Mouse (Mus musculus) stomach, postnatal 0 days (tissue): ENCODE measurements around the gene Apol7e. TPM values are rescaled to one million over a fixed set of nuclear protein-coding genes. Genes with fewer than 3 reads are reported as not detected.
"Not testable (repeated sequence)": the region's sequence is repeated elsewhere in the genome, so short reads cannot be mapped to it uniquely, and the experiment has no call there.

Source experiments
- ATAC-seq: fragments of 200-750 bp; cut with Nextera tagmentation; 2 replicates; pipeline ENCODE4 v1.8.0; 2017; ENCODE audit not compliant: low FRiP score, low TSS enrichment
- DNase-seq: peaks from one replicate; pipeline ENCODE4 v3.0.0-alpha.2; 2016; ENCODE audit warnings: low spot score
- H3K27ac ChIP-seq: fragments of 300-500 bp; sonication (generic); replicated peaks from 2 replicates; pipeline ENCODE4 v1.5.1; 2014; ENCODE audit warnings: mild to moderate bottlenecking, control low read depth
- H3K27me3 ChIP-seq: fragments of 300-500 bp; sonication (generic); 2 replicates; pipeline ENCODE4 v1.6.1; 2014; ENCODE audit warnings: low read length; ENCODE audit not compliant: control insufficient read depth, insufficient read depth
- H3K36me3 ChIP-seq: fragments of 300-500 bp; sonication (generic); 2 replicates; pipeline ENCODE4 v1.6.1; 2014; ENCODE audit warnings: low read length, mixed read lengths; ENCODE audit not compliant: control insufficient read depth, insufficient read depth
- H3K4me1 ChIP-seq: fragments of 300-500 bp; sonication (generic); replicated peaks from 2 replicates; pipeline ENCODE4 v1.6.1; 2014; ENCODE audit warnings: antibody characterized with exemption; ENCODE audit not compliant: control insufficient read depth, insufficient read depth
- H3K4me2 ChIP-seq: fragments of 300-500 bp; sonication (generic); replicated peaks from 2 replicates; pipeline ENCODE4 v1.6.1; 2014; ENCODE audit warnings: low read depth, mild to moderate bottlenecking, control low read depth, moderate library complexity
- H3K4me3 ChIP-seq: fragments of 300-500 bp; sonication (generic); 2 replicates; pipeline ENCODE4 v1.5.1; 2014; ENCODE audit warnings: low read depth, low read length, control low read depth
- H3K9ac ChIP-seq: fragments of 300-500 bp; sonication (generic); 2 replicates; pipeline ENCODE4 v1.6.1; 2014; ENCODE audit warnings: mild to moderate bottlenecking, low read length, control low read depth, mixed read lengths
- H3K9me3 ChIP-seq: fragments of 300-500 bp; sonication (generic); 2 replicates; pipeline ENCODE4 v1.6.1; 2016; ENCODE audit warnings: low read length; ENCODE audit not compliant: control insufficient read depth
- CTCF ChIP-seq: IDR thresholded peaks from 2 replicates; pipeline ENCODE4 v1.5.1; 2016; ENCODE audit warnings: antibody characterized with exemption, low read depth, mild to moderate bottlenecking, moderate library complexity
- EP300 ChIP-seq: optimal IDR thresholded peaks from 2 replicates; pipeline ENCODE3; 2016; ENCODE audit warnings: antibody characterized with exemption
- WGBS: fragments of 180-500 bp; shearing (Covaris S2); extraction: QIAGEN DNeasy Blood & Tissue Kit; methylation state at CpG from one replicate; pipeline ENCODE4 v1.1.7; 2014; 5-methylcytosine and 5-hydroxymethylcytosine counted together
- polyA plus RNA-seq: library from polyadenylated mRNA; unstranded; fragments of >200 nt; fragmentation: Nextera tagmentation; extraction: Ambion mirVana; gene quantifications from 2 replicates; pipeline ENCODE4 v1.2.1, GENCODE M21; 2015

The Apol7e gene
- polyA plus RNA-seq, 1 experiment from 2014 or later: 0.10 TPM

DNA sequence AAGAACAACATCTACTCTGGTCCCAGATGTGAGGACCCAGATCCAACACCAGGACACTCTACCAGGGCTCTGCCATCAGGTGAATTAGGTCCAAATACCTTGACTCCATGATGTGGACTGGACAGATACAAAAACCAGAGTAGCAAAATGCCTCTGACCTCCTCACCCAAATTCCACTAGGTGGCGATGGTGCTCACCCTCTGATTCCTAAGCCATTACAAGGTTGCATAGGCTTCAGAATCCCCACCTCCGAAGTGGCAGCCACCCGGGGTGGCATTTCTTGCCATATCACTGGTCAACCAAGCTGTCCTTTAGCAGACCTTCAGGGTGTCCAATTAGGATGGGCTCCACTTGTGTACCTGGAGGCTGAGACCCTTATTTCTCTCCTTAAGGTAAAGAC is 28.5 kb downstream of the Apol7e start:
- ATAC-seq, H3K36me3 ChIP-seq, H3K9me3 ChIP-seq, H3K4me1 ChIP-seq, H3K4me3 ChIP-seq, DNase-seq, H3K9ac ChIP-seq, H3K4me2 ChIP-seq, H3K27me3 ChIP-seq, H3K27ac ChIP-seq: not testable (repeated sequence)
- 3% methylated on average over 3 of the region's 3 CpGs for WGBS
- peak; percentile 66 for TF ChIP-seq CTCF

DNA sequence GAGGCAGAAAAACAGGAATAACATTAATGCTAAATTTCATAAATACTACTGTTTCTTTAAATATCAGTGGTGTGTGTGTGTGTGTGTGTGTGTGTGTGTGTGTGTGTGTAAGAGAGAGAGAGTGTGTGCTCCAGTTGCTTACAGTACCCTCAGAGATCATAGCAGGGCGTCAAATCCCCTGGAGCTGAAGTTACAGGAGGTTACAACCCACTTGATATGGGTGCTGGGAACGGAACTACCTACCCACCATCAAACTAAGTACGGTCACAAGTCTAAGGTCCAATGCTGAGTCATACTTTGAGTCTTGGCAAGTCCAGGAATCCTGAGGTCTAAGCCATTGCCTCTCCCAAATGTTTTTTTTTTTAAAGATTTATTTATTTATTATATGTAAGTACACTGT is 29.1 kb downstream of the Apol7e start:
- not testable (repeated sequence) for DNase-seq, H3K9ac ChIP-seq, ATAC-seq, H3K4me3 ChIP-seq, H3K4me2 ChIP-seq, H3K9me3 ChIP-seq, H3K36me3 ChIP-seq, H3K27ac ChIP-seq, H3K27me3 ChIP-seq, H3K4me1 ChIP-seq
- 78% methylated on average over 3 of the region's 3 CpGs for WGBS

DNA sequence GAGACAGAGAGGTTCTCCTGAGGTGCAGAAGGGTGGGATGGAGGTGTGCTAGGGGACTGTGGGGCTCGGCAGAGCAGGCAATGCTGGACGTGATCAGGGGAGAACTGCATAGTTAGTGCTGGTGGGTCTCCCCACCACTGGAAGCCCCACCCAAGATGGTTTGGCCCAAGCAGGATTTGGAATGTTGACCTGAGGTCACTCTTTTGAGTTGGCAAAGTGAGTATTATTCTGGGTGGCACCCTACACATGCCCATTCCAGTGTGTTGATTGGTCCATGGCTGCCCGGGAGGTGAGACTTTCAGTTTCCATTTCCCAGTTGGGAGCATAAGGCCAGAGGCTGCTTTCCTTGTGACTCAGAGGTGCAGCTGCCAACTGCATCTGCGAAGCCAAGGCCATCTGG is 30.1 kb downstream of the Apol7e start, which contains the start of gene Apol9b:
TSS of gene Apol9b (plus strand) at position 301 of the 400 bp plus-strand sequence.
- WGBS: no CpG with 5 or more reads among the region's 4 CpGs
- DNase-seq, H3K27ac ChIP-seq, H3K9me3 ChIP-seq, H3K4me2 ChIP-seq, H3K4me3 ChIP-seq, H3K9ac ChIP-seq, H3K27me3 ChIP-seq, ATAC-seq, H3K4me1 ChIP-seq, H3K36me3 ChIP-seq: not testable (repeated sequence)

DNA sequence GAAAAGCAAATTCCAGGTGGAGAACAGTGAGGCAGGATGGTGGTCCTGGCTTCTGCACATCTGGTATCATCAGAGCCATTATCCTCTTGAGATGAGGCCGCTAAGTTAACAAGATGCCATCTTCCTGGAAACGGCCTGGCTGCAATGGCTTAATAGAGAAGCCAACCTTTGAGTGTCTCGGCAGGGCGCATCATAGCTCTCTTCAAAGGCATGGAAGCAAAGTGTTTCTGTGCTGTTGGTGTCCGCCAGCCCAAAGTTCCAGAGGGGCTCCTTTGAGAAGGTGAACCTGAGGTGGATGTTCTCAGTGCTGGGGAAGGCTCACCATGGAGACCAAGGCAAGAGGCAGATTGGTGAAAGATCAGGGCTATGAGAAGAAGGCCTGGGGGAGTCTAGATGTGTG is 32.9 kb downstream of the Apol7e start:
- Histone ChIP-seq H3K9me3 (no peaks in the 10 kb centered on the region), H3K27me3 (no peaks in the 10 kb centered on the region), H3K9ac (no peak overlapping the region), H3K4me1 (no peaks in the 10 kb centered on the region), H3K27ac (no peak overlapping the region), H3K4me2 (no peak overlapping the region), H3K4me3 (no peak overlapping the region), H3K36me3 (no peaks in the 10 kb centered on the region)
- 88% methylated on average over 5 of the region's 5 CpGs for WGBS
- TF ChIP-seq CTCF: no peak
- no peak for TF ChIP-seq EP300
- ATAC-seq: no peak
- DNase-seq: no peak

DNA sequence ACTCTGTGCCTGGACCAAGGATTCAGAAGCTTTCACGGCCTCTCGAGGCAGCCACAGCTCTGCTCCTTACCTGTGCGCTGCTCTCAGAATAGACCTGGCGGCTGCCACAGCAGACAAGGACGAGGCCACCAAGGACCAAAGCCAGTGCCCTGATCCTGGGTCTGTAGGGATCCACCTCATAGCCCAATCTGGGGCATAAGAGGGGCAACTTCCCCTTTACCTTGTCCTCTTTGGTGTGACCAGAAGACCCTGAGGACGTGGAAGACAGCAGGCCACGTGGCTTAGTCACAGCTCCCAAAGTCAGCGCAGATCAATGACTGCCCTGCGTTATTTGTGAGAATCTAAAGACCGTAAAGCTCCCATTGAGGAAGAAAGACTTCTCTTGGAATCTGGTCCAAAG is 34.2 kb downstream of the Apol7e start:
- H3K4me2 ChIP-seq, H3K4me1 ChIP-seq, H3K4me3 ChIP-seq, H3K27ac ChIP-seq, H3K27me3 ChIP-seq, H3K36me3 ChIP-seq, H3K9ac ChIP-seq, H3K9me3 ChIP-seq, DNase-seq, ATAC-seq: not testable (repeated sequence)
- WGBS: 72% methylated on average over 10 of the region's 10 CpGs

DNA sequence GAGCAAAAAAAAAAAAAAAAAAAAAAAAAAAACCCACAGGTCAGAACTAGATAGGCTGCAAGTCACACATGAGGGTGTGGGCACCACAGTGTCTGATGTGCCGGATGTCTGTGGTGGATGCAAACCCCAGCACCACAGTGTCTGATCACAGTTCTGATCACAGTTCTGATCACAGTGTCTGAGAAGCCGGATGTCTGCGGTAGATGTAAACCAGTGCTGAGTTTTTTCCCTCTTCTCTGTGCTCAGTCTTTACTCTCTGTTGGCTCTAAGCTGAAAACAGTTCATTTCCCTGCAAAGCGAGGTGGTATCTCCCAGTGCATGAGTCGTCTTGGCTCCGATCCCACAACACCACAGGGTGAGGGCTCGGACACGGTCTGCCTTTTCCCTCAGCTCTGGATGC is 34.7 kb downstream of the Apol7e start:
- H3K36me3 ChIP-seq, ATAC-seq, H3K9me3 ChIP-seq, H3K4me2 ChIP-seq, H3K27ac ChIP-seq, H3K9ac ChIP-seq, H3K4me3 ChIP-seq, H3K27me3 ChIP-seq, H3K4me1 ChIP-seq: not testable (repeated sequence)
- WGBS: 40% methylated on average over 8 of the region's 8 CpGs
- DNase-seq: peak; percentile 43

DNA sequence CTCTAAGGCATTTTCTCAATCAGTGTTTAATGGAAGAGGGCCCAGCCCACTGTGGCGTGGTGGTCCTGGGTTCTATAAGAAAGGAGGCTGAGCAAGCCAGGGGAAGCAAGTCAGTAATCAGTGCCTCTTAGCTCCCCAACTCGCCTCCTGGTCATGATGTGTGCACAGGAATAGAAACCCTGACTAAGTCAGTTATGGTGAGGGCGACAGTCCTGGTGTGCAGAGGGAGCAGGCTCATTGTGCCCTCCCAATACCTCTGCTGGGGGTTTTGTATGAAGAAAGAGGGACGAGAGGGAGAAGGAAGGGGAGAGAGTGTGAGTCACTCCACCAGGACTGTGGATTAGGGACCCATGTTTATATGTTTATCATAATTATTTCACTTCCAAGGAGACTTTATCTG is 35.2 kb downstream of the Apol7e start:
- WGBS: 42% methylated on average over 4 of the region's 4 CpGs
- H3K4me3 ChIP-seq, H3K27me3 ChIP-seq, H3K4me2 ChIP-seq, DNase-seq, H3K9me3 ChIP-seq, H3K9ac ChIP-seq, H3K4me1 ChIP-seq, H3K36me3 ChIP-seq, H3K27ac ChIP-seq: not testable (repeated sequence)
- 0 out of 2 replicates have a peak, but pooled peaks have one; percentile 9 for ATAC-seq
